Mouse (Mus musculus) testis, adult 2 months (tissue): Measurements from ENCODE around the gene Kmt5a.

Experiments used
- CTCF ChIP-seq: fragments of 200-500 bp; IDR thresholded peaks from 2 replicates; pipeline ENCODE4 v1.5.1; 2012; ENCODE audit warnings: low read depth, mild to moderate bottlenecking, inconsistent platforms, low read length, moderate library complexity; ENCODE audit not compliant: control insufficient read depth, insufficient read depth, insufficient replicate concordance
- POLR2A ChIP-seq: fragments of 200-500 bp; IDR thresholded peaks from 2 replicates; pipeline ENCODE4 v1.6.1; 2012; ENCODE audit warnings: low read depth, mild to moderate bottlenecking, inconsistent platforms, low read length, moderate library complexity; ENCODE audit not compliant: control insufficient read depth

DNA sequence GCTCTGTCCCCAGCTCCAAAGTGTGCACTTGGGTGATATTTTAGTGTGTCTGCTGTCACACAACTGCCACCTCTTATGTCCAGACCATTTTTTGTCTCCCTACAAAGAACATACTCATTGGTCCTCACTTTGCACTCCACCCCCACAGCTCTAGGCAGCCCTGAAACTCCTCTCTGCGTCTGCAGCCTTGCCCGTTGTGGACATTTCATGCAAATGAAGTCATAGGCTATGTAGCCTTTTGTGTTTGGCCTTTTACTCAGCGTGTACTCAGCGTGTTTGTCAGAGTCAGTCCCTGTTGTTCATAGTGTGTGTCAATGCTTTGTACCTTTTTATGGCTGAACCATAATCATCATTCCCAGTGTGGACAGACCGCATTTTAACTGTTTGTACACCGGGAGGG is 9.8 kb downstream of the Kmt5a start:
- TF ChIP-seq CTCF (no peak), POLR2A (no peak)
